21 mouse cellular contexts compared by ENCODE assay signal in the genomic region with DNA sequence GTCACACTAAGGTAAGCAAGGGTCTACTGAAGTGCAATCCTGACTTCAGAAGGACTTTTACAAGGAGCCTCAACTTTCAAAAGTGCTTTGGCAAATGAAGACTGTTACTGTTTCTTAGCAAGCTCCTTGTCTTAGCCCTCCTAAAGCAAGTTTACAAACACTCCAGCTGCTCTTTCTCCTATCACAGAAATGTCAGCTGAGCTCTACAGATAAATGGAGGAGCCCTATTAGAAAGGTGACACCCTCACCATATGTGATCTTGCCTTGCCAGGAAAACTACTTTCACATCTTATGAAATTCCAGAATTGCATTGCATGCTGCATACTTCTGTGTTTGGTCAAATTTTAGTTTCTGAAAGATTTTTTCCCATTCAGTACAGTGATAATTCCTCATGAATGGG.
DNase-seq lines count a peak whose midpoint lies in the region; ATAC-seq and TF ChIP-seq lines count a peak whose summit lies in the region.
"Had no signal": no experiment of that assay in that cellular context is flagged by ENCODE, and none has a peak within 500 bp of the region (broad histone marks: within the 10 kb centered on the region; RNA-seq: fewer than 3 reads in every experiment).

No protein-coding gene starts in this region.

- H3K27me3 ChIP-seq in lung, embryonic 15.5 days: no peaks in the 10 kb centered on the region
- H3K27me3 ChIP-seq in lung, postnatal 0 days (replicated peaks; ENCODE audit: insufficient read depth, low read length): no peaks in the 10 kb centered on the region
- H3K27me3 ChIP-seq: embryonic facial prominence, embryonic 13.5 days; embryonic facial prominence, embryonic 15.5 days; forebrain, embryonic 12.5 days had no signal

- no peaks in the 10 kb centered on the region for H3K9me3 ChIP-seq in lung, embryonic 15.5 days
- H3K9me3 ChIP-seq in lung, postnatal 0 days (ENCODE audit: low read length): no peaks in the 10 kb centered on the region
- H3K9me3 ChIP-seq: embryonic facial prominence, embryonic 13.5 days; embryonic facial prominence, embryonic 15.5 days; forebrain, embryonic 10.5 days; forebrain, embryonic 12.5 days had no signal

- no peak overlapping the region for H3K27ac ChIP-seq in lung, embryonic 15.5 days
- H3K27ac ChIP-seq in lung, postnatal 0 days (ENCODE audit: low read length): no peak overlapping the region
- H3K27ac ChIP-seq: embryonic facial prominence, embryonic 13.5 days; embryonic facial prominence, embryonic 15.5 days; forebrain, embryonic 10.5 days; forebrain, embryonic 12.5 days had no signal

- TF ChIP-seq EP300 in lung, postnatal 0 days (IDR thresholded peaks at IDR 0.05): no peak; the same call in 1 of the 2 replicates

- no peak overlapping the region for H3K4me2 ChIP-seq in lung, embryonic 15.5 days
- H3K4me2 ChIP-seq in lung, postnatal 0 days (replicated peaks; ENCODE audit: low read depth, low read length): no peak overlapping the region
- H3K4me2 ChIP-seq: embryonic facial prominence, embryonic 13.5 days; embryonic facial prominence, embryonic 15.5 days; forebrain, embryonic 12.5 days had no signal

- H3K36me3 ChIP-seq in lung, embryonic 15.5 days: no peaks in the 10 kb centered on the region
- no peaks in the 10 kb centered on the region for H3K36me3 ChIP-seq in lung, postnatal 0 days (ENCODE audit: insufficient read depth, low read length)
- H3K36me3 ChIP-seq: embryonic facial prominence, embryonic 13.5 days; embryonic facial prominence, embryonic 15.5 days; forebrain, embryonic 10.5 days; forebrain, embryonic 12.5 days had no signal

- ATAC-seq in lung, embryonic 15.5 days (ENCODE audit: borderline replicate concordance, extremely low read depth, low FRiP score, low TSS enrichment): peak; percentile 72; the same call in 1 of the 2 replicates
- peak; percentile 17; the same call in 1 of the 2 replicates for ATAC-seq in lung, postnatal 0 days
- ATAC-seq: forebrain, embryonic 14.5 days; forebrain, embryonic 16.5 days had no signal

- H3K4me3 ChIP-seq in lung, embryonic 15.5 days: no peak overlapping the region
- no peak overlapping the region for H3K4me3 ChIP-seq in lung, postnatal 0 days (ENCODE audit: low read depth, low read length)
- H3K4me3 ChIP-seq: embryonic facial prominence, embryonic 13.5 days; embryonic facial prominence, embryonic 15.5 days; erythroblast, embryonic 14.5 days; forebrain, embryonic 10.5 days; forebrain, embryonic 12.5 days had no signal

- H3K4me1 ChIP-seq in lung, embryonic 15.5 days: no peaks in the 10 kb centered on the region
- H3K4me1 ChIP-seq in lung, postnatal 0 days (ENCODE audit: insufficient read depth, low read depth, low read length): no peaks in the 10 kb centered on the region
- H3K4me1 ChIP-seq: embryonic facial prominence, embryonic 13.5 days; embryonic facial prominence, embryonic 15.5 days; forebrain, embryonic 10.5 days; forebrain, embryonic 12.5 days had no signal

- no peak for TF ChIP-seq CTCF in lung, postnatal 0 days (IDR thresholded peaks at IDR 0.05)

- H3K9ac ChIP-seq in lung, embryonic 15.5 days: no peak overlapping the region
- H3K9ac ChIP-seq in lung, postnatal 0 days (replicated peaks; ENCODE audit: low read depth): no peak overlapping the region
- H3K9ac ChIP-seq: embryonic facial prominence, embryonic 13.5 days; embryonic facial prominence, embryonic 15.5 days; forebrain, embryonic 12.5 days had no signal

- DNase-seq in lung, postnatal 10 days: no peak
- peak; percentile 56 for DNase-seq in lung, postnatal 0 days (ENCODE audit: low spot score)
- DNase-seq in lung, postnatal 4 days: no peak
- DNase-seq: adrenal gland, adult 2 months; adrenal gland, postnatal 10 days; adrenal gland, postnatal 25 days; cerebellum, adult 11 months; cerebellum, adult 18-20 months; cerebellum, adult 8-10 months; cerebellum, adult 9-11 months; cerebellum, postnatal 14 days; cerebellum, postnatal 36 days; embryo, embryonic 11 days had no signal
